Mouse (Mus musculus) hindlimb bud, embryonic 11.5 days (tissue): Measurements from ENCODE around the gene Lgals1.
"Not testable (repeated sequence)": the region's sequence is repeated elsewhere in the genome, so short reads cannot be mapped to it uniquely, and the experiment has no call there.

ENCODE experiments used
- DNase-seq: peaks from one replicate; pipeline ENCODE4 v3.0.0-alpha.2; 2012; ENCODE audit warnings: low read depth, low spot score; ENCODE audit errors: extremely low spot score

Gene Lgals1

DNA sequence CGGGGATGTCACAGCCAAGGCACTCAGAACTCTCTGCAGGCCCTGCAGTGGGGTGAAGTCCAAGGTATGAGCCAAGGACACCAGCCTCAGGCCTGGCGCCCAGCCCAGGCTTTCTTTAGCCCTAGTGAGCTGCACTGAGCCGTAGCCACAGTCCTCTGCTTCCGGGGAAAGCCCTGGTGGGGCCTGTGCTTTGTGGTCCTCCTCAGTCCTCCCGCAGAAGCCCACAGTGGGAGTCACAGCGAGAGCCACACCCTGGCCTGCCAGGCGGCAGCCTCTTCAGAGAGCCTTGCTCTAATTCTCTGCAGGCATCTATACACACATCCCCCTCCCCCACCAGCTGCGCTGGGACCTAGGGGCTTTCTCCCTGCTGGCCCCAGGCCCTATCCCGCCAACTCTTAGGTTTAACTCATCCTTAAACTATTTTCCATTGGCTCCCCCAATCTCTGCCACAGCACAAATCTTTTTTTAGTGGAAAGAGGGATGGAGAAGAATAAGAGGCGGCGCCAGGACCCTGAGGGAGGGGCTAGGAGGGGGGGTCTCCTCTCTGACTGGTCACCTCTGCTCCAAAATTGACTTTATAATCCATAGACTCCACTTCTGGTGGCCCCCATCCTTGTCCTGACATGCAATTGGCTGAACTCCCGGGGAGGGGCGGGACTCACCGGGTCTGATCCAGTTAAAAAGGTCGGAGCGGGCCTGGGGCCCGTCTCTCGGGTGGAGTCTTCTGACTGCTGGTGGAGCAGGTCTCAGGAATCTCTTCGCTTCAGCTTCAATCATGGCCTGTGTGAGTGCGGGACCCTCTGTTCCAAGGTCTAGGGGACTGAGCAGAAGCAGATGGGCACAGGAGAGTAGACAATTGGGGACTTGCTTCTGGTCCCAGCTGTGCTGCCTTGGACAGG is at the start of gene Lgals1:
Gene Lgals1 (plus strand): TSS at position 705 of the 899 bp plus-strand sequence.
- peak; percentile 56 for DNase-seq

GRCm38 (mm10) chr15:78876991-78877809 is 49.3 kb upstream of the Lgals1 start, which contains the start of gene Gga1:
Gene Gga1, plus strand, starts transcription at chr15:78877190.
- peak; percentile 98 for DNase-seq

DNA sequence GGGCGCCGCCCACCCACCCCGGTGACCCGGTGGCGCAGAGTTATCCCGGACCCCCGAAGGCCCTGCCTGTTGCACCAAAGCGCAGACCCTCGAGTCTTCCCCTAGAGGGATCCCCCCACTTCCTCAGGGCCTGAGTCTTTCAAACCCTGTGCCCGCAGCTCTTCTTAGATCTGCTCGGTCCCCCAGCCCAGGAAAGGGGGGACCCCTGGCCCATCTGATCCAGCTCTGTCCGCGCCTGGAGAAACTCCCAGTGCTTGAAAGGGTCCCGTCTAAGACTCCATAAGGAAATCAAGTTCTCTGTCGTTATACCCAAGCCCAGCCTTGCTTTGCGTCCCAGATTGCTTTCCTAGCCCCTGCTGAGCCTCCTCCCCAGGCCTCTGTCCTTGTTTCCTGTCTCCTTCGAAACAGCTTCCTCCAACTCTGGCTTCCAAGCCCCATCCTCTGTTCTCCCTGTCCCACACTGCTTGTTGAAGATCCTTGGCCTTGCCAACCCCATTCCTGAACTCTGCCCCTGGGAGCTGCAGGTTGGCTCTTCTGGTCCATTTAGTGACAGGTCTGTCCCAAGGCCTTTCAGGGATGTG is 48.6 kb upstream of the Lgals1 start:
- DNase-seq = no peak

DNA sequence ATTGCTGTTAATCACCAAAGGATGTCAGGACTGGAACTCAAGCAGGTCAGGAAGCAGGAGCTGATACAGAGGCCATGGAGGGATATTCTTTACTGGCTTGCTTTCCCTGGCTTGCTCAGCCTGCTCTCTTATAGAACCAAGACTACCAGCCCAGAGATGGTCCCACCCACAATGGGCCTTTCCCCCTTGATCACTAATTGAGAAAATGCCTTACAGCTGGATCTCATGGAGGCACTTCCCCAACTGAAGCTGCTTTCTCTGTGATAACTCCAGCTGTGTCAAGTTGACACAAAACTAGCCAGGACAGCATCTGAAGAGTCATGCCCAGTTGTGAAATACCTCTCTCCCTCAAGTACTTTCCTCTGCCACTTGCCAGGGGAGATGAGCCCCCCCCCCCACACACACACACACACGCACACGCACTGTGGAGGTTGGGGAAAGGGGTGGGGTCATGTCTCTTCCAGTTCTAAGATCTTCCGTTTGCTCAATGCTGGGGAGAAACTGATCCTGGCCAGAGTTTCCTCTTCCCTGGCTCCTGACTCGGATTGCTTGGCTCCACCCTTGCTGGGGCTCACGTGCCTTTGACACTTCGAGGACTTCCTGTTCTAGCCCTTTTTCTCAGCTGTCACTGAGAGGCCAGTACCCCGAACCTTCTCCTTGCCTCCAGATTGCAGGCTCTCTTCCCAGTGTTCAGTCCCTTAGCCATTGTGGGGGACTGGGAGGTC is 47.6 kb upstream of the Lgals1 start:
- not testable (repeated sequence) for DNase-seq

- DNase-seq = no peak
These were observed 46.1 kb upstream of the Lgals1 start for GRCm38 (mm10) chr15:78880432-78880831.

DNA sequence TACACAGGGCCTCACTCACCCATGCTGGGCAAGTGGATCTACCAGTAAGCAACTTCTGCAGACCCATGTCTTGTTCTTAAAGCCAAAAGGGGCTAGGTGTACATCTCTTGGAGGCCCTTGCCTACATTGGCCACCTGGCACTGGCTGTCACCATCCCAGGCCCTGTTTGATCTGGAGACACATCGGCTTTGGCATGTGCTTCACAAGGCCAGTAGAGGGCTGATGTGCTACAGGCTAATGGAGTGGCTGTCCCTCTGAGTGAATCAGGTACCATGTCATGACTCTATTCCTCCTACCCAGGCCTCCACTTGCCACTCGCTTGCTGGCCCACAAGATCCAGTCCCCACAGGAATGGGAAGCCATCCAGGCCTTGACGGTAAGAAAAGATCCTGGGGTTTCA is 44.7 kb upstream of the Lgals1 start:
- DNase-seq = no peak

DNA sequence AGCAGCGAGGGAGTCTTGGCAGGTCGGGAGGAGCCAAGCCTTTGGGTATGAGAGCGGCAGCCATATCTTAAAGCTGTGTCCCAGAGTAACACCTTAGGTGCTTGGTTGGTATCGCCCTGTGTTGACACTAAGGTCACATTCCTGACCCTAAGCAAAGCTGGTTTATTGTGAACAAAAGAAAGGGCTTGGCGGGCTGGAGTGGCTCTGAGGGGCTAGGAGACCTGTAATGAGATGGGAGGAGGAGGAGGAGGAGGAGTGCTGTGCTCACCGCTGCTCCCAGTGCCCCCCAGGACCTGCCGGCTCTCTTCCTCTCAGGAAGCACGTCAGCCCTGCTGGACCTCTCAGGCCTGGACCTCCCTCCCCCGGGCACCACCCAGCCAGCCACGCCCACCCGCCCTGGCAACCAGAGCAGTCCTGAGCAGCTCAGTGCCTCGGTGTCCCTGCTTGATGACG is 37.1 kb upstream of the Lgals1 start:
- DNase-seq = no peak

DNA sequence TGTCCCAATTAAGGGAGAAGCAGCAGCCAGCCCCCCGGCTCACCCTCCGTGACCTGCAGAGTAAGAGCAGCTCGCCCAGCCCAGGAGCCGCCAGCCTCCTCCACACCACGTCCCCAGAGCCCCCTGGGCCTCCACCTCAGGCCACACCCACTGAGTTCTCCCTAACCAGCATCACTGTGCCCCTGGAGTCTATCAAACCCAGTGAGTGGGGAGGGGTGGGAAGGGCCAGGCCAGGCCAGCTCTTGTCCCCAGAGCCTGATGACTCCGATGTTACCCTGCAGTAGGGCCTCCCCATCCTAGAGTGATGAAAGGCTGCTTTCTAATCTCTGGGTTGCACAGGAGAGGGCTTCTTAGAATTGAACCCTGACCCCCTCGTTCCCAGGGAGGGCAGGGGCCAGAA is 34.1 kb upstream of the Lgals1 start:
- DNase-seq = no peak

- no peak for DNase-seq
These were observed 31.8 kb upstream of the Lgals1 start for GRCm38 (mm10) chr15:78894726-78895125.

DNA sequence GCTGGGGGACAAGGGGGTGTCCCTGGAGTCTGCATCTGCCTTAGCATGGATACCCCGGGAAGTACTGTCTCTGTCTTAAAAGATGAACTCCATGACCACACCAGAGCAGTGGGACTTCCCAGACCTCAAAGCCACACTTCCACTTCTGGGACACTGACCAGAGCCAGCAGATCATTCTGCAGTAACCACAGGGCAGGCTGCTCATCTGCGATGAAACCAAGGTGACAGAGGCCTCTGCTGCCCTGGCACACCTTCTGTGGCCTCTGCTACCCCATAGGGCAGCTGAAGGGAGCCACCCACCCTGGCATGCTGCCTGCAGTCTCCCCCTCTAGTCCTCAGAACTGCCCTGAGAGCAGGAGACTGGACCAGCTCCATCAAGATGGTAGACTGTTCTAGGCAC is 30.8 kb upstream of the Lgals1 start:
- DNase-seq = no peak

- DNase-seq = no peak
These were observed 30.4 kb upstream of the Lgals1 start for GRCm38 (mm10) chr15:78896149-78896548.

GRCm38 (mm10) chr15:78897488-78897887 is 29.0 kb upstream of the Lgals1 start:
- no peak for DNase-seq

GRCm38 (mm10) chr15:78898507-78899001 is 28.0 kb upstream of the Lgals1 start:
- DNase-seq = no peak

- no peak for DNase-seq
These were observed 27.2 kb upstream of the Lgals1 start, which contains the start of gene Gm49510 for GRCm38 (mm10) chr15:78899409-78899739. Gene Gm49510, plus strand, starts transcription at chr15:78899667.

DNA sequence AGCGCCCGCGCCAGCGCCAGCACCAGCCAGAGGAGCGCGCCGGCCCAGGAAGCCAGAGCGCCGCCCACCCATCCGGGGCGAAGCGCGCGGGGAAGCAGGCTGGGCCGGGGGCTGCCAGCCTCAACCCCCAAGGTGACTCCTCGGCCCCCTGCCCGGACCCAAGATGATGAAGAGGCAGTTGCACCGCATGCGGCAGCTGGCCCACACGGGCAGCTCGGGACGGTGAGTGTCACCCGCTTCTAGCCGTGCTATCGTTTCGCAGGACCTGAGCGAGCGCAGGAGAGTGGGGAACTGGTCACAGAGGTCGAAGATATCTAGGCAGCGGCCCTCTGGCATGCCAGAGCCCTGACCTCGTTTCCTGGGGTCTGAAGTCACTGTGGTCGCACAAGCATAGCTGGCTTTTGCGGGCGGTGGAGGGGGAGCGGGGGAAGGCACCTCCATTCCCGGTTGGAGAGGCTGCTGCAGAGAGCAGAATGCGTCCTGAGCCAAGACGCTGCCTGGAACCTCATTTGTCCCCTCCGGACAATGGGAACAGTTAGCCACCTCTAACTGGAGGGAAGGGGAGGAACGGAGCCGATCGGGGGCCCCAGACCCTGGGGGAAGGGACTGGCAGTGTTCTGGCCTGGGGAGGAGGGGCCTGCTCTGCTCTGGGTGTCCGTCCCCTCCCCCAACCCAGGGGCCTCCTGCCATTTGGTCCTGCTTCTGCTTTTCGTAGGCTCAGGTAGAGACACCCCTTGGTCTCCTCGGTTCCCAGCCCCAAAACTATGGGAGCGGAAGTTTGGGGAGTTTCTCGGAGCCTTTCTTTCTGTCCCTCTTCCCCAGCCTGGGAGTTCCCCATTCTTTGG is 26.6 kb upstream of the Lgals1 start, which contains the start of gene Sh3bp1:
Gene Sh3bp1 (plus strand): TSS at position 29 of the 845 bp plus-strand sequence.
- DNase-seq = no peak

- DNase-seq = no peak
These were observed 25.7 kb upstream of the Lgals1 start for GRCm38 (mm10) chr15:78900585-78901421.

DNA sequence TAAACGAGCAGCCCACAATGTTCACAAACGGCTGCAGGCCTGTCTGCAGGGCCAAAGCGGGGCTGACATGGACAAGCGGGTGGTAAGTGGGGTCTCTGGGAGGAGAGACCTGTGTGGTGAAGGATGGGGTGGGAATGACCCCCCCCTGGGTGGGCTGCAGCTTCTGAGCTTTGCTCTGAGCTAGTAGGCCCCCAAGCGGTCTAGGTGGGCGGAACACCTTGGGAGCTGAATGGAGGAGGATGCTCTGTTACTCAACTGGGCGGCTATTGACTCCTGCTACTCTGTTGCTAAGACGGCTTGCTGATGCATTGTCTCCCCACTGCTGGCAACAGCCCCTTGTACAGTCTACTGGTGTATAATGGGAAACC is 25.1 kb upstream of the Lgals1 start:
- DNase-seq = no peak

- DNase-seq = no peak
These were observed 23.3 kb upstream of the Lgals1 start for GRCm38 (mm10) chr15:78903243-78903642.

DNA sequence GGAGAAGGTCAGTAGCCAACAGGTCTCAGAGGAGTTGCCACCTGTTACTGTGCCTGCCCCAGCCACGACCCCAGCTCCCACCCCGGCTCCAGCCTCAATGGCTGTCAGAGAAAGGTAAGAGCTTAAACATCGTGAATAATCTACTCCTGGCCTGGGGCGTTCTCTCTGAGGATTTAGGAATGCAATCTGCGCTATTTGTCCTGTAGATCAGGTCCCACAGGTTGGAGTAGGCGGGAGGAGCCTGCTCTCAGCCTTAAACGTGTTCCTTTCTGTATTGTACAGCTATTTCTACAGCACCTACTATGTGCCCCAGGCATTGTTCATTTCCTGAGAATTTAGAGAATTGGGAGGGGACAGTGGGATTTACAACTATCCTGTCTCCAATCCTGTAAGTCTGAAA is 18.1 kb upstream of the Lgals1 start:
- DNase-seq = no peak
